Mouse (Mus musculus) macrophage (primary cell): ENCODE measurements around the gene Cspg5. TPM values are rescaled to one million over a fixed set of nuclear protein-coding genes. Genes with fewer than 3 reads are reported as not detected.

Experiments used
- H3K27ac ChIP-seq: fragments of 350-480 bp; formaldehyde crosslinking; 2 replicates; pipeline ENCODE4 v1.9.0; 2021
- H3K36me3 ChIP-seq: fragments of 350-480 bp; formaldehyde crosslinking; 2 replicates; pipeline ENCODE4 v1.9.0; 2021; ENCODE audit errors: inconsistent target
- H3K4me3 ChIP-seq: fragments of 350-480 bp; formaldehyde crosslinking; 2 replicates; pipeline ENCODE4 v1.9.0; 2021; ENCODE audit errors: inconsistent target
- H3K79me2 ChIP-seq: fragments of 350-480 bp; formaldehyde crosslinking; 2 replicates; pipeline ENCODE4 v1.9.0; 2021; ENCODE audit errors: inconsistent target
- WGBS: methylation state at CpG from one replicate; pipeline ENCODE4 v1.1.7; 2026; ENCODE audit warnings: inconsistent platforms; ENCODE audit not compliant: missing documents; 5-methylcytosine and 5-hydroxymethylcytosine counted together
- polyA plus RNA-seq: library from polyadenylated mRNA; stranded (reverse); fragments of 250-400 nt; gene quantifications from 3 replicates; pipeline ENCODE4 v1.2.4, GENCODE M21; 2018; ENCODE audit warnings: inconsistent platforms

Gene Cspg5
- polyA plus RNA-seq, 1 experiment from 2014 or later = 0.24 TPM

- Histone ChIP-seq H3K27ac (no peak overlapping the region), H3K4me3 (no peak overlapping the region), H3K36me3 (no peaks in the 10 kb centered on the region), H3K79me2 (no peaks in the 10 kb centered on the region)
- WGBS = 3% methylated on average over 88 of the region's 93 CpGs
Measured at GRCm38 (mm10) chr9:110244889-110245589, 1.5 kb downstream of the Cspg5 start.

DNA sequence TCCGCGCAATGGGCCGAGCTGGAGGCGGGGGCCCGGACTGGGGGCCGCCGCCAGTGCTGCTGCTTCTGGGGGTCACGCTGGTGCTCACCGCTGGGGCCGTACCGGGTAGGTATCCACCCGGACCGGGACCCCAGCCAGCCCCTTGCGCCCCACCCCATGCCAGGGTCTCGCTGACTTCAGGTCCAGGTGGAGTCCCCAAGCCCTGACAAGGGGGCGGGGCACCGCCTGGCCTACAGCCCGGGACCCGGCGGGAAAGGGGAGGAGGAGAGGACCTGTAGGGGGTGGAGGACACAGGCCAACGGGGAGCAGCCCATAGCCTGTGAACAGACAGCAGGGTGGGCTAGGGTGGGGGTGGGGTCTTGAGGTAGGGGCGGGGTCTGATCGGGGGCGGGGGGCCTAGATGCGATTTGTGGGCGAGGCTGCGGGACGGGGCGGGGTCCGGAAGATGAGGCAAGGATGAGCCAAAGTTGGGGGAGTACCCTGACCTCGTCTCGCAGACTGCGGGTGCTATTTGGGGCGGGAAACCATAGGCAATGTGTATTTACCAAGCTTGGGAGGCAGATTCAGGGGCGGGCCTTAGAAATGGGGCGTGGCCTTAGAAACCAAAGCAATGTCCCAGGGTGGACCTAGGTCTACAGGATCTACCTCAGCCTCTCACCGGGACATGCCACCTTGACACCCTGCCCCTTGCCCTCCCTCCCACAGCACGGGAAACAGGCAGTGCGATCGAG, 2.2 kb downstream of the Cspg5 start:
- WGBS = 1% methylated on average over 40 of the region's 40 CpGs
- Histone ChIP-seq H3K4me3 (no peak overlapping the region), H3K27ac (no peak overlapping the region), H3K36me3 (no peaks in the 10 kb centered on the region), H3K79me2 (no peaks in the 10 kb centered on the region)

DNA sequence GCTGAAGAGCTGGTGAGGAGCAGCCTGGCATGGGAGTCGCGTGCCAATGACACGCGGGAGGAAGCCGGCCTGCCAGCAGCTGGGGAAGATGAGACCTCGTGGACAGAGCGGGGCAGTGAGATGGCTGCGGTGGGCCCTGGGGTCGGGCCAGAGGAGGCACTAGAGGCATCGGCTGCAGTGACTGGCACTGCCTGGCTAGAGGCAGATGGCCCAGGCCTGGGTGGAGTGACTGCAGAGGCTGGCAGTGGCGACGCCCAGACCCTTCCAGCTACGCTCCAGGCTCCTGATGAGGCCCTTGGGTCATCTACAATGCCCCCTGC, 2.7 kb downstream of the Cspg5 start:
- Histone ChIP-seq H3K4me3 (no peak overlapping the region), H3K27ac (no peak overlapping the region), H3K36me3 (no peaks in the 10 kb centered on the region), H3K79me2 (no peaks in the 10 kb centered on the region)
- WGBS = 39% methylated on average over 11 of the region's 13 CpGs

GRCm38 (mm10) chr9:110247049-110247448, 3.5 kb downstream of the Cspg5 start:
- no peaks in the 10 kb centered on the region for H3K79me2 ChIP-seq
- H3K27ac ChIP-seq = no peak overlapping the region
- no peaks in the 10 kb centered on the region for H3K36me3 ChIP-seq
- WGBS = 95% methylated on average over 10 of the region's 10 CpGs
- H3K4me3 ChIP-seq = no peak overlapping the region

- 83% methylated on average over 2 of the region's 2 CpGs for WGBS
- H3K79me2 ChIP-seq = no peaks in the 10 kb centered on the region
- H3K36me3 ChIP-seq = no peaks in the 10 kb centered on the region
- H3K4me3 ChIP-seq = no peak overlapping the region
- no peak overlapping the region for H3K27ac ChIP-seq
Measured at GRCm38 (mm10) chr9:110248861-110249260, 5.3 kb downstream of the Cspg5 start.

- Histone ChIP-seq H3K27ac (no peak overlapping the region), H3K36me3 (no peaks in the 10 kb centered on the region), H3K4me3 (no peak overlapping the region), H3K79me2 (no peaks in the 10 kb centered on the region)
- 73% methylated on average over 9 of the region's 11 CpGs for WGBS
Measured at GRCm38 (mm10) chr9:110249823-110250543, 6.4 kb downstream of the Cspg5 start.

- no peak overlapping the region for H3K27ac ChIP-seq
- no peaks in the 10 kb centered on the region for H3K36me3 ChIP-seq
- 95% methylated on average over 14 of the region's 14 CpGs for WGBS
- H3K4me3 ChIP-seq = no peak overlapping the region
- no peaks in the 10 kb centered on the region for H3K79me2 ChIP-seq
Measured at GRCm38 (mm10) chr9:110250776-110251175, 7.2 kb downstream of the Cspg5 start.

DNA sequence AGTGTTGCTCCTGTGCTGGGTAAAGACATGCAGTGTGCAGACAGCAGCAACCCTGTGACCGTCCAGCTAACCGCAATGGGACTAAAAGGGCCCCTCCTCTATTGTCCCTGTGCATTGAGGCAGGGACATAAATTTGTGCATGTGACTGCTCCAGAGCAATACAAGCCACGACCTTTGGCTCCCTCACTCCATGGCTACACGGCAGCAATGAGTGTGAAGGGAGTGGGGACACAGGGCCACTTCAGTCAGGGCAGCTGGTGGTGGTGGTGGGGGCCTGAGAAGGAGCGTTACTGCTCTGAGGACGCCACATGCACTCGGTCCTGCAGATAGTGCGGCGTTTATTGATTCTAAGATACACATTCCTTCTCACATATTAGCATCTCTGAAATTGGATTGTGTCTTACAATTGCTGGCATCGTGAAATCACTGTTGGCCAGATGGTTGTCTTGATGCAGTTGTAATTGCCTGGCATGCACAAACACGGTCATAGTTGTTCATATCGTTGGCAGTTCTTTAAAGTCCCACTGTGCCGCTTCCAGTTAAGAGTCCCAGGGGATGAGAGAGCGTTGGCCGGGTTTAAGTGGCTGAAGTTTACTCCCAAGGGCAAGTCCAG, 11.9 kb downstream of the Cspg5 start:
- Histone ChIP-seq H3K4me3 (no peak overlapping the region), H3K27ac (no peak overlapping the region), H3K36me3 (no peaks in the 10 kb centered on the region), H3K79me2 (no peaks in the 10 kb centered on the region)
- 84% methylated on average over 12 of the region's 15 CpGs for WGBS

DNA sequence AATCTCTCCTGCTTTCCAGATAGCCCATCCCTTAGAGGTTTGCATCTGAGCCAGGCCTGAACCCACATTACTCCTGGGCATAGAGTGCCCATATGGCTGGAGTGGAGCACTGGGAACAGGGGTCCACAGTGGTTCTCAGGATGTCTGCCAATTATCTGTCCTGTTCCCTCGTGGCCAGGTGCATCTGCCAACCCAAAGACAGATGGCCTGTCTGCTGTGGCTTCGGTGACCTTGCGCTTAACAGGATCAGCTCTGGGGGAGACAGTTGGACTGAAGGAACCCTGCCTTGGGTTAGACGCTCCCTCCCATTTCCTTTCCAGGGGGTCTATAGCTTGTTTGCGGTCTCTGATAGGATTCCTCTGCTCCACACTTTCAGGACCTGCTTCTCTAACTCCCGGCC, 15.1 kb downstream of the Cspg5 start:
- Histone ChIP-seq H3K4me3 (no peak overlapping the region), H3K79me2 (no peaks in the 10 kb centered on the region), H3K36me3 (no peaks in the 10 kb centered on the region), H3K27ac (no peak overlapping the region)
- 76% methylated on average over 6 of the region's 6 CpGs for WGBS

GRCm38 (mm10) chr9:110259118-110259517, 15.5 kb downstream of the Cspg5 start:
- no peak overlapping the region for H3K4me3 ChIP-seq
- H3K79me2 ChIP-seq = no peaks in the 10 kb centered on the region
- H3K27ac ChIP-seq = no peak overlapping the region
- WGBS = 89% methylated on average over 3 of the region's 3 CpGs
- no peaks in the 10 kb centered on the region for H3K36me3 ChIP-seq

DNA sequence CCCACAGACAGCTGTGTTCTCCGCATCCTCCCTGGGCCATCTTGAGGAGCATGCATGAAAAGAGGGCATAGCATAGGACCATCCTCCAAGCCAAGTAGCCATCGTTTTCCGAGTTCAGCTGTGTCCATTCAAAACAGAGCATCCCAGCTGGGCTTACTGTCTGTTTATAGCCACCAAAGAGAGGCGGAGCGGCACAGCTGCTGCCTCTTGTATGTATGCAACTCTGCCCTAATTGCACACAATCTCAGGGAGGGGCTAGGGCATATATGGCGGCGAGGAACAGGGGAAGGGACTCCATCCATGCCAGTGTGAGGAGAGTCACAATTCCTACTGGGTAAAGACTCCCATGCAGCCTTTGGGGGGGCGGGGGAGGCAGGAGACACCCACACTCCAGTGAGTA, 19.6 kb downstream of the Cspg5 start:
- no peaks in the 10 kb centered on the region for H3K36me3 ChIP-seq
- WGBS = 91% methylated on average over 8 of the region's 8 CpGs

DNA sequence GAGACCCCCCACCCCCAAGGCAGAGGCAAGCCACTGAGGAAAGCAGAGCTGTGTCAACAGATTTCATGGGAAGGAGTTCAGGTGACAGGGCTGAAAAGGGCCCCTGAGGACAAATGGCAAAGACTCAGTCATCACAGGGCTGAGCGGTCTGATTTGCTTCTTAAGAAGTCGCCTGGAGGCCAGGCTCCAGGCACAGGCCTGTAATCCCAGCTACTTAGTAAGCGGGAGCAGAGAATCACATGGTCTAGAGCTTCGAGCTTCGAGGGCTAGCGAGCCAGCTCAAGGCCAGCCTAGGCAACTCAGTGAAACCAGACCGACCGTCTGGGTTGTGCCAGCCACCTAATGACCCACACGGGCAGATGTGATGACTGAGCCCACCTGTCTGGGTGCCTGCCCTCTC, 21.4 kb downstream of the Cspg5 start:
- 83% methylated on average over 9 of the region's 9 CpGs for WGBS
- no peaks in the 10 kb centered on the region for H3K36me3 ChIP-seq
- no peak overlapping the region for H3K4me3 ChIP-seq
- H3K79me2 ChIP-seq = no peaks in the 10 kb centered on the region
- H3K27ac ChIP-seq = no peak overlapping the region

More for the DNA sequence above, 19.6 kb downstream of the Cspg5 start:
- H3K4me3 ChIP-seq = no peak overlapping the region
- H3K27ac ChIP-seq = no peak overlapping the region
- no peaks in the 10 kb centered on the region for H3K79me2 ChIP-seq

DNA sequence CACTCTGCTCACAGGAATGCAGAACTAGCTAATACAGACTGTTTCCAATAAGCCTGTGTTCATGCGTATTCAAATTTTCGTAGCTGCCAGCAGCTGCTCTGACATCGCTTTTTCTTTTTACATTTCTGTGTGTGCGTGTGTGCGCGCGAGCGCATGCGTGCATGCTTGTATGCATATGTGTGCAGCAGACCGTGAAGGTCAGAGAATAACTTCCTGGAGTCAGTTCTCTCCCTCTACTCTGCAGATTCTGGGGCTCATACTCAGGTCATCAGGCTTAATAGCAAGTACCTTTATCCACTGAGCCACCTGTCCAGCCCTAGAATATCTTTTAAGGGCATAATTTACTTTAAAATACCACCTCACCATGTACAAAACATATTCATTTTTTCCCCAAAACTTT, 24.8 kb downstream of the Cspg5 start:
- WGBS = 93% methylated on average over 10 of the region's 10 CpGs
- Histone ChIP-seq H3K4me3 (no peak overlapping the region), H3K27ac (no peak overlapping the region)

DNA sequence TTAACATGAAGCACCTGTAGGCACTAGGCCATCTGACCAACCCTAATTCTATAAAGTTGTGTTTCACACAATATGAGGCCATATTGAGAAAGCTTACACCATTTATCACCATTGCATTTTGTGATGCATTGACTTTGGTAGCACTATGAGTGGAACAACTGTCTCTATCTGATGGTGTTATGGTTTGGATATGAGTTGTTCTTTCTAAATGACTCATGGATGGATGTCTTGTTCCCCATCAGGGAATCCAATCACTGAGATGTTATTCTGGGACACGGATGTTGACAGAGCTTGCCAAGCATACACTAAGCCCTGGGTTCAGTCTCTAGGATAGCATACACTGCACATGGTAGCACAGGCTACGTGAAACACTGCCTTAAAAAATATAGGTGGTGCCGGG, 28.7 kb downstream of the Cspg5 start:
- H3K36me3 ChIP-seq = no peaks in the 10 kb centered on the region
- no peak overlapping the region for H3K4me3 ChIP-seq
- no peak overlapping the region for H3K27ac ChIP-seq
- H3K79me2 ChIP-seq = no peaks in the 10 kb centered on the region
- 97% methylated on average over 3 of the region's 3 CpGs for WGBS

More for the DNA sequence above, 24.8 kb downstream of the Cspg5 start:
- Histone ChIP-seq H3K36me3 (no peaks in the 10 kb centered on the region), H3K79me2 (no peaks in the 10 kb centered on the region)

- H3K79me2 ChIP-seq = no peaks in the 10 kb centered on the region
- no peaks in the 10 kb centered on the region for H3K36me3 ChIP-seq
- no peak overlapping the region for H3K27ac ChIP-seq
- 39% methylated on average over 4 of the region's 4 CpGs for WGBS
- no peak overlapping the region for H3K4me3 ChIP-seq
Measured at GRCm38 (mm10) chr9:110273507-110273906, 29.9 kb downstream of the Cspg5 start.
